Mouse (Mus musculus) bone marrow, adult 2 months (tissue): Measurements from ENCODE around the gene P2rx1.

Source experiments
- CTCF ChIP-seq: fragments of 200-500 bp; IDR thresholded peaks from 2 replicates; pipeline ENCODE4 v1.5.1; 2011; ENCODE audit warnings: low read length, control low read depth; ENCODE audit not compliant: control insufficient read depth, insufficient read depth
- POLR2A ChIP-seq: fragments of 200-500 bp; IDR thresholded peaks from 2 replicates; pipeline ENCODE4 v1.6.1; 2011; ENCODE audit warnings: low read depth, mild to moderate bottlenecking, control low read depth, low read length, borderline replicate concordance; ENCODE audit not compliant: control insufficient read depth

GRCm38 (mm10) chr11:72989044-72989443 is 9.9 kb upstream of the P2rx1 start:
- TF ChIP-seq CTCF = no peak
- no peak for TF ChIP-seq POLR2A
